Mouse (Mus musculus) bone marrow macrophage, adult 2 months (primary cell): ENCODE measurements around the gene Klhl8.

ENCODE experiments used
- CTCF ChIP-seq: IDR thresholded peaks from 2 replicates; pipeline ENCODE4 v1.5.1; 2012; ENCODE audit warnings: low read depth, mild to moderate bottlenecking, low read length, moderate library complexity
- POLR2A ChIP-seq: IDR thresholded peaks from 2 replicates; pipeline ENCODE4 v1.6.1; 2012; ENCODE audit warnings: mild to moderate bottlenecking, low read depth, low read length, borderline replicate concordance

GRCm38 (mm10) chr5:103828304-103828703, 82.8 kb downstream of the Klhl8 start:
- TF ChIP-seq POLR2A (no peak), CTCF (no peak)
